Mouse (Mus musculus): ENCODE measurements at regions not wholly inside any gene's neighbourhood (a gene's known extent, or its start where the extent isn't known, plus 50 kb on each side); places are given as distances from the start of the nearest gene placed in this dataset.

DNA sequence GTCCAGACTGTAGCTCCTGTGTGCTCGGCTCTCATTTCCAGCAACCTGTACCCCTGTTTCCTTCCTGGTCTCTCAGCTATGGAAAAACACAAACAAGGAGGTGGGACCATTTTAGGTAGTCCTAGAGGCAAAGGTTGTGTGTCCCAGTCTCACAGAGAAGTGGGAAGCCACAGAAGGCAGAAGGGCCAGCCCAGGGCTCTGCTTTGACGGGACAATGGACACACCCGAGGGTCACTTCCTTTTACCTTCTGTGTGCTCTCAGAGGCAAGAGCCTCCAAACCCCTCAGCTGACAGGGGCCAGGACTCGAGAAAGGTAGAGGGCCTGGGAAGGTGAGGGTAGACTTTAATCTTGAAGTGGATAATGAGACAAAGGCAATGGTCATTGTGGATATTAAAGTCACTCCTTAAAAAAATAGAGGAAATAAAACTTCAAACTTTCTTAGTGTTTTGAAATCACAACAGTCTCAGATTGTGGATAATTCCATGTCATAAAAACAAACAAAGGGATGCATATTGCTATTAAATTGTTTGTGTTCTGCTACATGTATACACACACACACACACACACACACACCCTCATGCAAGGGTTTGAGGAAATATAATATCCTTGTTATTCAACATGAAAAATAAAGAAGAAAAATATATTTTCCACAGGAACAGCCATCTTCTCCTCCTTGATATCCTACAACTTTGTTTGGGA, 195.6 kb upstream of the Spdye4c start:
- DNase-seq (ENCODE audit: extremely low spot score): no peak

DNA sequence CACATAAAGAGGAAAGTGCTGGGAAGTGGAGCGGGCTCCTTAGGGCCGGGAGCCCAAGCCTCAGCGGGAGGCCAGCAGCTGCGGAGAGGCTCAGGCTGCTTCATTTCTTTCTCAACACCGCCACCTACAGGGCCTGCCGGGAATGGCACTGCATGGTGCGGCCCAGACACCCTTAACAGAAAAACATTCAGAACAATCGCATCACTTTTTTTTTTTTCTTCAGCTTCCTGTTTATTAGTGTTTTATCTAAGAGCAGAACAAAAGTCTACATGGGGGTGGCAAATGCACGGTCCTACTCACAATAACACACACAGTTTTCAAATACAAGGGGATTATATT, 195.0 kb upstream of the Spdye4c start:
- DNase-seq (ENCODE audit: extremely low spot score): peak; percentile 92

DNA sequence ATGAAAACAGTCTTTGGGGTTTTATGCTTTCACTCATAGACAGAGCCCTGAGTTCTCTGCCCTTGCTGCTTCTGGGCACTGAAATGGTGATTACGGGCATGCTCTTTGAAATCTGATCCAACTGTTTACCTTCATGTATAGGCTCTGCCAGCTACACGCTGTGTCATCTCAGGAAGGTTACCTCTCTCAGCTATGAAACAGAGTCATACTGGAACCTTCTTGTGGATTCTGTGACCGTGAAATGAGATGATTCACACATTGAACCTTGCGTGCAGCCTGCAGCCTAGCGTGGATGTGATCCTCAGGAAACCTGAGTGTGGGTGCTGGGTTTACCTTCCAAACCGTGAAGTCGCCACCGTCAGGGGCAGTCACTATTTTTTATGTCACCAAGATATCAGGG, 189.7 kb upstream of the Spdye4c start:
- no peak for DNase-seq (ENCODE audit: extremely low spot score)

DNA sequence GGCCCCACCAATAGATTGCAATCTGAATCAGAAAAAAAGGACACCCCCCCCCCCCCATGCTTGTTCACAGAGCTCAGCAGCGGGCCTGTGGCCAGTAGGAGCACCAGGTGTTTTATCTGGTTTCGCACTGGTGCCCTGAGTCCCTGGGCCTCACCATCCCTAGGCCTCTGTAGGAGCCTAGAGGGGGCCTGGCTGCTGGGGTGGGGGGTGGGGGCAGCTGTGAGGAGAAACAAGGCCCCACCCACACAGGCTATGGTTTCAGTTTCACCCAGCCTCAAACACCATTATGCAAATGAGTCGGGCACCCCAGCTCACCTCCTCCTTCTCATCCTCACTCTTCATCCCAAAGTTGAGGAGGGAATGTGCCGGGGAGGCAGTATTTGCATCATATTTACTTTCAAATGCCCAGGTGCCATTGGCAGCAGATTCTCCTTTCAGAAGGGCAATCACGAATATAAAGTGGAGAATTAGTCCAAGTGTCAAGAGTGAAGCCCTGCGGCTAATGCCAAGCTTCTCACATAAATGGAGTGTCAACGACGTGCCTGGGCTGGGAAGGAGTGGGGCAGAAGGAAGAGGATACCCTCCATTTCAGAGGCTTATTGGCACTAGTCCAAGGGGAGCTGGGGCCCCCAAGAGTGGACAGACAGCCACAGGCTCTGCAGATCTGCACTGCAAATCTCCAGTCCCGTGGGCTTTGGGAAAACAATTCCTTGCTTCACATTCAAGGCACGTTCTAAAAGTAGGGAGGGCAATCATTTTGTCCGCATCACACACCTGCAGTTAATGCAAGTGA, 187.7 kb upstream of the Spdye4c start:
- no peak for DNase-seq (ENCODE audit: extremely low spot score)

DNA sequence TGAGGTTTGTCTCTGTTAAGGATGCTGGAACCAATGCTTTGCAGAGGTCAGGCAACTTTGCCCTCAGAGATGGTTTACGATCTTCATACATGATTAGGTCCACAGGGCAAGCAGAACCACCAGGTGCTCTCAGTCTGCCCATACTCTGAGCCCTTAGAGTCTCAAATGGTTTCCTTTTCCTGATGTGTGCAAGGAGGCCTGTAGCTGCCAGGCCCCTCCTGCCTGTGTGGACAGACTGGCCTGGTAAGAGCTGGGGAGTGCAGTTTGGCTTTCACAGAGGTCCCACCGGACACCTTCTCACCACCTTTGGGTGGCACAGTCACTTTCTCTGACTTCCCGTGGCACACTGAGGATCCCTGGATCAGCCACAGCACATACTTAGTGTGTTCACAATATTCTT, 186.6 kb upstream of the Spdye4c start:
- DNase-seq (ENCODE audit: extremely low spot score): no peak

DNA sequence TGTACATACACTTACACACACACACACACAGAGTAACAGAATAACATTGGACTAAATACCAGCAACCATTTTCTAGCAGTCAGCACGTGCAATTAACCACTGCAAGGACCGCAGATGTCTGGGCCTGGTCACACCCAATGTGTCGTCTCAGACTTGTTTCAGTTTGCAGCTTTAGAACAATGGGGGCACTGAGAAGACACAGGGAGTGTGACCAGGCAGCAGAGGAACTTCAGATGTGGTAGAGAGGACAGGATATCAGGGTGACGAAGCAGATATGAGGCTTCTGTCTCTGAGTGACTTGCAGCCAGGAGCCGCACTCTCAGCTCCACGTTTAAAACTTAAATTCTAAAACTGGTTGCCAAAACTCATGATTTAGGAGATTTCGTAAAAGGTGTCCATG, 183.9 kb upstream of the Spdye4c start:
- DNase-seq (ENCODE audit: extremely low spot score): no peak

DNA sequence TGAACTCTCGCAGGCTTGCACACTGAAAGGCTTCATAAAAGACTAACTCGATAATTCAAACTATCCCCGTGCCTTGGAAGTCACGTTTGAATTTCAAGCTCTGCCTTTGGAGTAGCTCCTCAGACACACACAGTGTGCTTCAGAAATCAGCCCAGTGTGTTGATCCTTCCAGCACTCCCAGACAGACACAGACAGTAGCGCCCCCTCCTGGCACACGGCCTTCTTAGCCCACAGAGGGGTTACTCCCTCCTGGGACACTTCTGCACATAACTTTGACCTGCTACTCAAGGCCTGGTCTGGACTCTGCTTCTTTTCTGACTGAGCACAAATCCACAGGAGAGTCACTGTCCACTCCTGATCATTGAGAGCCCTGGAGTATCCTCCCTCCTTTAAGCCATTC, 182.3 kb upstream of the Spdye4c start:
- peak; percentile 54 for DNase-seq (ENCODE audit: extremely low spot score)

DNA sequence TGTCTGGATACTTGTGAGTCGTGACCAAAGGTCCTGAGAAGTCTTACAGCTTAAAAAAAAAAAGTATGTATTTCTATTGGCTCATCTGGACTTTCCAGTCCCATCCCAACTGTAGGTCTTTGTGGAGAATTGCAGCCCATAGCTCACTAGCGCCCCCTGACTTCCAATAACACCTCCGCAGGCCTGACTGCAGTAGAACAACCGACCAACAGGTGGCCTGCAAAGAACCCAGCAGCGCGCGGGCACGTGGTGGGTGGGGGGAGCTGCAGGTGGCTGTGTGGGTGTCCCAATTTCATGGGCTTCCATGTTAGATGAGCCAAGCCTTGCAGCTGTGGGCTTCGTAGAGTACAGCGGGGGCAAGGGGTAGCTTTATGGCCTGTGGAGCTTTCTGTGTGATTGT, 178.7 kb upstream of the Spdye4c start:
- DNase-seq (ENCODE audit: extremely low spot score): peak; percentile 68

DNA sequence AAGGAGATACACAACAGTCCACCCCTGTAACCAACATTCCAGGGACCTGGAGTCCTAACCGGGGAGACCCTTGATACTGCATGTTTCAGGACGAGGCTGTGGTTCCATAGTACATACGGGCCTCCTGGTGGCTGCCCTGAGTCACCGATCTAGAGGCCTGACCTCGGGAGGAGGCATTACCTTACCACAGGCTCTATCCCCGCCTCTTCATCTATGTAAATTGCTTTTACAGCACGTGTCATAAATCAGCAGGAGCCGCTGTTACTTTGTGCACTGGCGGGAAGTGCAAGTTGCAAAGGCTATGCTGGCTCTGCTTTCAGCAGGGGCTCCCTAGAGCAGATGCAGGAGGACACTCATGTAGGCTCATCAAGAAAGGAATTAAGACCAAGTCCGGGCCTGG, 178.0 kb upstream of the Spdye4c start:
- DNase-seq (ENCODE audit: extremely low spot score): peak; percentile 30

DNA sequence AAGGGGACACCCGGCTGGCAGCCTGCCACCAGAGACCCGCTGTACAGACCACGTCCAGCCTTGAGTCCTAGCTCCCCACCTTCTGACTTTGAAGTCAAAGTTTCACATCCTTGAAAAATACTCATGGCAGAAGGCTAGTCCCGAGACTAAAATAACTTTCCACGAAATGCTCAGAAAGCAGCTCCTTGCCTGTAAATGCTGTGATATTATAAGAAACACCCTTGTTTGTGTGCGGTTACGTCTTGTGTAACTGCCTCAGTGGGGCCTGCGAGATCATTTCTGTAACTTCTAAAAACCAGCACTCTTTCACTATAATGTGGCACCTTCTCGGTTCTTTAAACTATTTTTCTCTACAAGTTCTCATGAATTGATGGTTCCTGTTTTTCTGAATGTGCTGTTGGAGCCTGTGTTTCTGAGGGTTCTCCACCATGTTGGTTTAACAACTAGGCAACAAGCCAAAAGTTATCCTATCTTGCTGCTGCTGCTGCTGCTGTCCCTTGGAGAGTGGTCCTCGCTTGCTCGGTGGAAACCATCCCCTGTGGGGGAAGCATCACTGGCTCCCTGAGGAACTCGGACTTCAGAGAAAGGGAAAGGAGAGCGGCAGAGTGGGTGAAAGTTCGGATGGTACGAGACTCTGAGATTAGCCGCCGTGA, 176.3 kb upstream of the Spdye4c start:
- no peak for DNase-seq (ENCODE audit: extremely low spot score)

DNA sequence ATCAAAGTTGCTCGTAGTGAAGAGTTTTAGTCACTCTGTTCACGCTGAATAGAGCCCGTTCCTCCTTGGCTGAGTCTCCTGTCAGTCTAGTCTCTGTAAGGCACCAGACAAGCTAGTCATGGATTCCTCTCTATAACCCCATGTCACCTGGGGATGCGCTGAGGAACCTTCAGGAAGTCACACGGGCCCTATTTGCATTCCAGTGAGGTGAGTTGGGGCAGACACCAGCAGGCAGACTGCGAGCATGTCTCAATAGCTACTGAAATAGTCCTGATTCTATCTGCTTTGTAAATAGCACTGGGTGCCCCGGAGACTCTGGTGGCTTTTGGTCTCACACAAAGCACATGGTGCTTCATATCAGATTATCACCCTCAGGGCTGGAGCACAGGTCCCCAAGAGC, 174.6 kb upstream of the Spdye4c start:
- no peak for DNase-seq (ENCODE audit: extremely low spot score)

DNA sequence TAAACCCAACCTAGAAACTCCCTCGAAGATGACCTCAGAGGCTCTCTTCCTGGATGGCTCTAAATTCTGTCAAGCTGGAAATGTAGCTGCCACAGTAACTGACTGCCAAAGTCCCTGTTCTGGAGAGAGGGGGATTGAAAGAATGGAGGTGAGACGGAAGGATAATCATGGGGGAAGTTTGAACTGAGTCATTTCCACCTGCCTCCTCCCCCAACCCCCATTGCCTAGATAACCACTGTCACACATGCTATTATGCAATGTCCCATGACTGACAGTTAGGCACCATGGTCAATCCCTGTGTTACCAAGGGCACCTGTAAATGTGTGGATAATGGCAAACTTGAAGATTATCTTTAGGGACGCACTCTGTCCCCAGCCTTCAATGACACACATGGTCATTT, 172.0 kb upstream of the Spdye4c start:
- DNase-seq (ENCODE audit: extremely low spot score): no peak

DNA sequence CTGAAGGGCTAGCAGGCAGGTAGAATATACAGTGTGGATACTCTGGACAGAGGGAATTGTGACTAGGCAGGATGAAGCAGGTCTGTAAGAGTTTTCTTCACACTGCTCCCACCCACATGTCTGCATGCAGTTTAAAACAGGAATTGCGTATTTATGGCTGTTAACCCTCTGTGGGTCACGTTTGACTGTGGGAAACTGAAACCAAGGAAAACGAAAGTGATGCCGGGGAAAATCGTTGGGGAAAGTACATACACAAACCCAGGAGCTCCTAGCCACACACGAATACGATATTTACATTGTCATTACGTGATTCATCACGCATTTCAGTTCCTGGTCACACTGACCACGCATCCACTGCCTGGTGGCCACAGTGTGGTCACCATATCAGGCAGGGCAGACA, 170.6 kb upstream of the Spdye4c start:
- DNase-seq (ENCODE audit: extremely low spot score): no peak

DNA sequence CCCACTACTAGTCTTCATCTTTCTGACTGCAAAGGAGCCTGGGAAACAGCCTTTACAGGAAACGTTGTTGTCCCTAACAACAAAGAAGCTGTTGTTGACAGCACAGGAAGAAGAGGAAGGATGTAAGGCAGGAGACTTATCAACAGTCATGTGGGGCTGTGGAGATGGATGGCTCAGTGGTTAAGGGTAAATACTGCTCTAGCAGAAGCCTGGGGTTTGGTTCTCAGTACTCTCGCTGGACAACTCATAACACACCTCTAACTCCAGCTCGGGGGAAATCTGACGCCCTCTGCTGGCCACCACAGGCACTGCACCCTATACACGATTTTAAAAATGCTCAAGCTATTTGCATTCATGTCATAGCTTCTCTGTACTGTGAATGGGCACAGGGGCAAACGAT, 168.3 kb upstream of the Spdye4c start:
- DNase-seq (ENCODE audit: extremely low spot score): no peak

DNA sequence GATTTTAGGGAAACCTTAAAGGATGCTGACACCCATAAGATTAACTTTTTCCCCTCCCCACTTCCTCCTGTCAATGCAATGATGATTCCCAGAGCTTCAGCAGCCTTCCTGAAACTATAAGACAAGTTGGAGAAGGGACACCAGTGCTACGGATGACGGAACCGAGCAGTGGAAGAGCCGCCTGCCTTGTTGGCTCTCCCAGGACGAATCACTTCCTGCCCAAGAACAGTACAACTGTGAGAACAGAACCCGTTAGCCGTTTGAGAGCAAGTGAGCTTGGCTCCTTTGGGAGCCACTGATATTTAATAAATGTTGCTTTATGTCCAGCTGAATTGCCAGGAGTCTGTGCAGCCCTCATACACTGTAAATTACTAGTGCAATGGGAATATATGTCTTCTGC, 166.8 kb upstream of the Spdye4c start:
- no peak for DNase-seq (ENCODE audit: extremely low spot score)

DNA sequence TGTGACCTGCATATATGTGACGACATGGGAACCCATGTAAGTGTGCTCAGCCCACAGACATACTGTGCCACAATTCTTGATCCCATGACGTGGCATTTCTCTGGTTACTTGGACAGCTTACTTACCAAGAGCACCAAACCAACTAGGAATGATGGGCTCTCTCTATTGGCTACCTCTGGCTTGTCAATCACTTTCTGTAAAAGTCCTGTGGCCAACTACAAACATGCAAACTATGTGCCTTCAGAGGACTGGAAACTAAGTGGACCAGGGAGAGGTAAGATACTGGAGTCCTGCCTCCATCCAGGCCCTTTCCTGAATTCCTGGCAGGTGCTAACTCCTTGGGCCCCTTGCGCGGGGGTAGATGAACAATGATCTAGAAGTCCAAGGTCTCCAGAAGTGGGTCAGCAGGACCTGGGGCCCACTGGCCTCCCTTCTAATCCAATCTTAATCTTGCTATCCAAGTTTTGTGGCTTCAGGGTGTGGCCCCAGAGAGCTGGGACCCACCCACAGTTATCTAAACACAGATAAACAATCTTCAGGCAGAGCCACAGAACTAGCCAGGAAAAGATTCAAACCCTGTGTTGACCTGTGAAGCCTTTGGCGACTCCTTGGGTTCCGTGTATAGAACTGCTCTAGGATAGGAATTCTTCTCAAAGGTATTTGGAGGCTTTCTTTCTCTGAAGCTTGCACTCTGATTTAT, 163.7 kb upstream of the Spdye4c start:
- no peak for DNase-seq (ENCODE audit: extremely low spot score)

DNA sequence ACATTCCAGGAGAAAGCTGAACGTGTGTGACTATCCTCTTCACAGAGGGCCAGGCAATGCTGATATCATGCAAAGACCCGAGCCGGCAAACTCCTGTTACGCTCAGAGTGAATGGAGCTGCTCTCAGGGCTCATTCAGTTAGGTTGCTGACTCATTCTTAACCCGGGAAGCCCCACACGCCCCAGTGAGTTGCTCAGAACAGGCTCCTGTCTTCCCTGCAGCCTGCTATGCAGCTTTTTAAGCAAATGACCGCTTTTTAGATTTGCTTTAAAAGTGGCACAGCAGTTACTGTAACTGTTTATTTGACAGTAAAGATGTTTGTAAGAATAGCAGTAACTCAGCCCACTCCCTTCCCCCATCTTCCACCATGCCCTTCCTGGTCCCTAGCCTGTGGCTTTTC, 162.9 kb upstream of the Spdye4c start:
- DNase-seq (ENCODE audit: extremely low spot score): peak; percentile 35

DNA sequence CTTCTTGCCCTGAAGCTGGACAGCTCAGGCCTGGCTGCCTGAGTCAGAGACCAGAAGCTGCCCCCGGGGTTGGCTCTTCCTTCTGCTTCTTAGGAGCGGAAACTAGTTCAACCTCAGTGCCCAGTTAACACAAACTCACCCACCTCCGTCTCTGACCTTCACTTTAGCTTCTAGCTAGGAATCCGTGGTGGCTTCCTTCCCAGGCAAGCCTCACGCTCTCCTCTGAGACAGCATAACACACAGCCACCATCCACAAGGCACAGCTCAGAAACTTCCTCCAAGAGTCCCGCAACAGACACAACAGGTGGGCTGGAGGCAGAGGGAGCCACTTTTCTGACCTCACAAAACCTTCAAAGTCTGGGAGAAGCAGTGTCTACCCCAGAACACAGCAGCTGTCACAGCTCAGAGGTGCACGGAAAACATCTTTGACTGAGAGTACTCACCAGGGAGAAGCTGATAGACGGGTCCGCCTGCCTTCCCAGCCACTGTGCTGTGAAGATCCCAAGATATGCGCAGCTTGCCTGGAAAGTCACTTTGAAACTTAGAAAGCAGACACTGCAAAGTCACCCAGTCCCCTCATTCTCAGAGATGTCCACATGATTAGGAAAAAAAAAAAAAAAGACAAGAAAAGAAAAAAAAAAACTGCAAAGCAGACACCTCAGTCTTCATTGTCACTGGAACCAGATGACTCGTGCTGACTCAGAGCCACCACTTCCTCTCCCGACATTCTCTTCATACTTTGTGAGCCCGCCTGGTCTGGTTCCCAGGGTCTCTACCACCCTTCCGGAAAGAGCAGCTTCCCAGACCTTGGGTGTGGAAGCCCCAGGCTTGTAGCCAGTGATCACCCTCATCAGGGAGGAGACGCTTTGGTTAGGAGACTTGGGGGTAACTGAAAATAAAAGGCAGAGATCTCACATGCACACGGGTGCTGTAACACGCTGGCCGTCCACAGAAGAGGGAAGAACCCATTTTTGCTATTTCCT, 162.1 kb upstream of the Spdye4c start:
- DNase-seq (ENCODE audit: extremely low spot score): peak; percentile 16

DNA sequence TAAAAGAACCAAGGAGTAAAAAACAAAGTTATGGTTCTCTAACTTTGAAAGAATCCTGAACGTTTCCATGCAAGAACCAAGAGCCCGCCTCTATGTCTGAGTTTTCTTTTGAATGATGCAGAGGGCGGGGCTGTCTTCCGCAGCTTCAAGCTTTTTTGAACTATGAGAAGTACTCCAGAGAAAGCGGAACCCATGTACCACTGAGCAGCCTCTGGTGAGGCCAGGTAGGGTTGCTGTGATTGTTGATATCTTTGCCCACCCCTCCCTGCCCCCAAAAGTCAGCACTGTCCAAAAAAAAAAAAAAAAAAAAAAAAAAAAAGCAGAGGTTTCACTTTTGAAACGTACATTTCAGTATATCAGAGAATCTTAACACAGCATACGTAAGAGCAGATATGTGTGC, 161.2 kb upstream of the Spdye4c start:
- DNase-seq (ENCODE audit: extremely low spot score): no peak

DNA sequence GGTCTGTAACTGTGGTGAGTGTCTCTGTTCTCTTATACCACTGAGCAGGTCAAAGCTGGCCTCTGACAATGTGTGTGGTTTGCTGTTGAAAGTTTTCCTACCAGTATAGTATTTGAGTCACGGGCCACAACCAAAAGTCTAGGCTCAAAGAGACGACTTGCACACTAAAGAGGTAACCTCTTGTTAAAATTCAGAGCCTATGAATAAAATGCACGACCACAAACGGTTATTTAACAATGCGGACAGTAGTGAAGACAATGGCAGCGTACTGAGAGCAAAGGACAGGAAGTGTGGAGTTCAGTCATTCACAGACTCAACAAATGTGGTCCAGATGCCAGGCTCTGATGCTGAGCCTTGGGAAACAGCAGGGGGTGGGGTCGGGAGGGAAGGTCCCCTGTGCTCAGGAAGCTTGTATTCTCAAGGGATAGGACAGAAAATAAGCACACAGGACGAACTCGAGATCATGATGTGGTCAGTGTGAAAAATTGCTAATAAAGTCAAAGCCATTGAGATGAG, 160.2 kb upstream of the Spdye4c start:
- DNase-seq (ENCODE audit: extremely low spot score): no peak

DNA sequence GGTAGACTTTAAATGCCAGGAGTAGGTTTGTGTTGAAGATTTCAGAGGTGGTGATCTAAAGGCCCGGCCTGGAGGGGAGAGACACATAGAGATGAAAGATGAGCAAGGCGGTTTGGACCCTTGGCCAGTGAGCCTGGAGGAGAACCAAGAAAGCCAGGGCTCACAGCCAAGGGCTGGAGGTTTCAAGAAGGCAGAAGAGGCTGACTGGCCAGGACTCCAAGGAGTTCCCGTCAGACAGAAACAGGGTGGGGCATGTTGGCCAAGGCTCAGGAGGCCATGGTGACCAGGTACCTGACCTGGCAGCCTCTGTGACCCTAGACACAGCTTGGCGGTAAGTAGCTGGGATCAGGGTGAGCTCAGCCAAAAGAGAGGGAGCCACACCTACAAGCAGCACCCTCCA, 159.3 kb upstream of the Spdye4c start:
- no peak for DNase-seq (ENCODE audit: extremely low spot score)
